Mouse (Mus musculus): ENCODE measurements around the gene Gm3880.

DNA sequence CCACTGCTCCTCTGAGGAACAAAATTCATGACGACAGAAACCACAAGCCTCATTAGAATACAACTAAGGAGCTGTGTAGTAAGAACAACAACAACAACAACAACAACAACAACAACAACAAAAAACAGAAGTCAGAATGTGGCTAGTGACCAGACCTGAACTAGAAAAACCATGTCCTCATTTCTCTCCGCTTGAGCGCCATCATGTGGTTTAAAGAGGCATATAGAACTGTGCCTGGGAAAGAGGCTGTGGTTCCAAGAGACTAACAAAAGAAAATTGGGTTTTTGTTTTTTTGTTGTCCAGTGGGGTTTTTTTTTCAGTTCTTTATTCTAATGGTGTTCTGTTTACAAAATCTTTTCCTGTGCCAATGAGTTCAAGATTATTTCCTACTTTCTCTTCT, 26.1 kb downstream of the Gm3880 start:
- no peak for TF ChIP-seq EP300 (IDR thresholded peaks at IDR 0.05; ENCODE audit: insufficient read depth, low read depth, low read length)
- TF ChIP-seq CTCF (IDR thresholded peaks at IDR 0.05; ENCODE audit: low read depth, low read length): no peak

Measured in ES-Bruce4 (cell line).